ENCODE assay signal across 9 mouse cellular contexts in genomic region chr8:121301431-121301830, GRCm38 (mm10).
DNase-seq lines count a peak whose midpoint lies in the region; ATAC-seq and TF ChIP-seq lines count a peak whose summit lies in the region.
"Had no signal": no experiment of that assay in that cellular context is flagged by ENCODE, and none has a peak within 500 bp of the region (broad histone marks: within the 10 kb centered on the region; RNA-seq: fewer than 3 reads in every experiment).

No protein-coding gene starts in this region.

- DNase-seq in heart, adult 2 months: peak in 1 of 2 experiments; percentile 38
- DNase-seq in heart, postnatal 25 days (ENCODE audit: low spot score): no peak
- peak; percentile 73 for DNase-seq in forebrain, embryonic 11.5 days (ENCODE audit: low spot score)
- DNase-seq in kidney, postnatal 4 days: peak; percentile 70 to 78
- DNase-seq in layer of hippocampus, postnatal 10 days (ENCODE audit: low spot score in 2 of 2): no peak
- no peak for DNase-seq in cerebellum, adult 9-10 months

- H3K9me3 ChIP-seq in forebrain, embryonic 11.5 days (ENCODE audit: control insufficient read depth, low read length): no peaks in the 10 kb centered on the region
- H3K9me3 ChIP-seq in neural tube, embryonic 13.5 days: no peaks in the 10 kb centered on the region

- H3K9ac ChIP-seq in heart, adult 2 months (ENCODE audit: low read depth, low read length): no peak overlapping the region
- peak overlapping the region; percentile 45 for H3K9ac ChIP-seq in forebrain, embryonic 11.5 days (ENCODE audit: low read length)
- H3K9ac ChIP-seq in neural tube, embryonic 13.5 days: peak overlapping the region; percentile 59

- no peak for TF ChIP-seq EP300 in heart, adult 2 months (IDR thresholded peaks at IDR 0.05; ENCODE audit: insufficient read depth, low read depth, low read length)

- peak overlapping the region; percentile 42 for H3K27ac ChIP-seq in heart, adult 2 months
- H3K27ac ChIP-seq in forebrain, embryonic 11.5 days (ENCODE audit: low read depth, low read length): 0 out of 2 replicates have a peak overlapping the region, but pooled peaks have one; percentile 26
- peak overlapping the region; percentile 78 for H3K27ac ChIP-seq in neural tube, embryonic 13.5 days (replicated peaks)

- intact Hi-C loops in heart, adult 2 months (cut with DNase I): no loop called here
- intact Hi-C loops in heart, postnatal 25 days (cut with DNase I): no loop called here

- no peak for TF ChIP-seq CTCF in heart, adult 2 months (IDR thresholded peaks at IDR 0.05)

- 24% methylated on average over 15 of the region's 15 CpGs for WGBS in heart, adult 2 months
- WGBS in forebrain, embryonic 11.5 days: 9% methylated on average over 15 of the region's 15 CpGs
- 3% methylated on average over 15 of the region's 15 CpGs for WGBS in neural tube, embryonic 13.5 days

- TF ChIP-seq POLR2A in heart, adult 2 months (IDR thresholded peaks at IDR 0.05; ENCODE audit: insufficient read depth, low read depth, low read length): no peak

- ATAC-seq in forebrain, embryonic 11.5 days (replicated peaks; ENCODE audit: low FRiP score): peak; percentile 53; the same call in 1 of the 2 replicates
- ATAC-seq in neural tube, embryonic 13.5 days (ENCODE audit: low read depth): peak; percentile 62
- ATAC-seq in megakaryocyte progenitor cell, adult 5-6 weeks (replicated peaks; ENCODE audit: poor library complexity): no peak

- H3K4me2 ChIP-seq in forebrain, embryonic 11.5 days (ENCODE audit: low read depth, low read length, severe bottlenecking): peak overlapping the region; percentile 38
- peak overlapping the region; percentile 55 for H3K4me2 ChIP-seq in neural tube, embryonic 13.5 days

- peaks cover 4% of the 10 kb centered on the region for H3K4me1 ChIP-seq in heart, adult 2 months (ENCODE audit: control insufficient read depth, insufficient read depth, low read length)
- H3K4me1 ChIP-seq in forebrain, embryonic 11.5 days (replicated peaks; ENCODE audit: control insufficient read depth, insufficient read depth, low read length): peaks cover 10% of the 10 kb centered on the region
- H3K4me1 ChIP-seq in neural tube, embryonic 13.5 days (replicated peaks): peaks cover 39% of the 10 kb centered on the region

- H3K4me3 ChIP-seq in heart, adult 2 months: peak overlapping the region; percentile 33
- no peak overlapping the region; the same call in 1 of the 2 replicates for H3K4me3 ChIP-seq in forebrain, embryonic 11.5 days (ENCODE audit: low read depth, low read length)
- peak overlapping the region; percentile 23 for H3K4me3 ChIP-seq in neural tube, embryonic 13.5 days
- H3K4me3 ChIP-seq: erythroblast, embryonic 14.5 days had no signal

- H3K79me2 ChIP-seq in heart, adult 2 months (replicated peaks; ENCODE audit: control insufficient read depth, insufficient read depth, low read length): no peaks in the 10 kb centered on the region

- no peaks in the 10 kb centered on the region for H3K36me3 ChIP-seq in heart, adult 2 months (ENCODE audit: control insufficient read depth, insufficient read depth, low read length)
- no peaks in the 10 kb centered on the region for H3K36me3 ChIP-seq in forebrain, embryonic 11.5 days (ENCODE audit: control insufficient read depth, insufficient read depth, low read length)
- H3K36me3 ChIP-seq in neural tube, embryonic 13.5 days: no peaks in the 10 kb centered on the region

- no peaks in the 10 kb centered on the region for H3K27me3 ChIP-seq in heart, adult 2 months (ENCODE audit: control insufficient read depth, insufficient read depth, low read length)
- H3K27me3 ChIP-seq in forebrain, embryonic 11.5 days (ENCODE audit: control insufficient read depth, insufficient read depth, low read length): no peaks in the 10 kb centered on the region; the same call in 1 of the 2 replicates
- peaks cover 4% of the 10 kb centered on the region; the same call in 1 of the 2 replicates for H3K27me3 ChIP-seq in neural tube, embryonic 13.5 days

Comparison
In these comparisons a context has a peak if more than half of its experiments do, and no peak if none do; other contexts are left out.
1. DNase-seq: peak in forebrain, embryonic 11.5 days (single experiment) and kidney, postnatal 4 days (2 of 2); none in heart, postnatal 25 days (single experiment), layer of hippocampus, postnatal 10 days (0 of 2) and cerebellum, adult 9-10 months (single experiment).
2. H3K27ac ChIP-seq: peak in every context shown above with its lines; median percentile 78 in neural tube, embryonic 13.5 days; 42 in heart, adult 2 months; 26 in forebrain, embryonic 11.5 days.